Mouse (Mus musculus) liver, embryonic 11.5 days (tissue): ENCODE measurements at regions not wholly inside any gene's neighbourhood (a gene's known extent, or its start where the extent isn't known, plus 50 kb on each side); places are given as distances from the start of the nearest gene placed in this dataset.

Source experiments
- ATAC-seq: fragments of 200-750 bp; cut with Nextera tagmentation; replicated peaks from 2 replicates; pipeline ENCODE4 v1.8.0; 2017; ENCODE audit warnings: moderate number of reproducible peaks, mild to moderate bottlenecking, moderate TSS enrichment, moderate library complexity; ENCODE audit not compliant: low FRiP score
- DNase-seq: peaks from one replicate; pipeline ENCODE4 v3.0.0-alpha.2; 2017; ENCODE audit warnings: low spot score
- H3K27ac ChIP-seq: fragments of 300-500 bp; sonication (generic); 2 replicates; pipeline ENCODE4 v1.5.1; 2014; ENCODE audit warnings: mild to moderate bottlenecking, low read depth, low read length, control low read depth
- H3K27me3 ChIP-seq: fragments of 300-500 bp; sonication (generic); replicated peaks from 2 replicates; pipeline ENCODE4 v1.6.1; 2014; ENCODE audit warnings: low read length, mixed read lengths; ENCODE audit not compliant: control insufficient read depth, insufficient read depth
- H3K36me3 ChIP-seq: fragments of 300-500 bp; sonication (generic); 2 replicates; pipeline ENCODE4 v1.6.1; 2014; ENCODE audit warnings: mild to moderate bottlenecking, low read length, moderate library complexity, mixed read lengths; ENCODE audit not compliant: control insufficient read depth, insufficient read depth
- H3K4me1 ChIP-seq: fragments of 300-500 bp; sonication (generic); replicated peaks from 2 replicates; pipeline ENCODE4 v1.6.1; 2014; ENCODE audit warnings: low read length, mixed read lengths; ENCODE audit not compliant: control insufficient read depth, insufficient read depth
- H3K4me2 ChIP-seq: fragments of 300-500 bp; sonication (generic); 2 replicates; pipeline ENCODE4 v1.6.1; 2014; ENCODE audit warnings: mild to moderate bottlenecking, control low read depth, moderate library complexity
- H3K4me3 ChIP-seq: fragments of 300-500 bp; sonication (generic); 2 replicates; pipeline ENCODE4 v1.5.1; 2014; ENCODE audit warnings: low read depth, low read length, control low read depth
- H3K9ac ChIP-seq: fragments of 300-500 bp; sonication (generic); 2 replicates; pipeline ENCODE4 v1.6.1; 2014; ENCODE audit warnings: low read depth, low read length, control low read depth
- H3K9me3 ChIP-seq: fragments of 300-500 bp; sonication (generic); 2 replicates; pipeline ENCODE4 v1.6.1; 2016; ENCODE audit warnings: low read length, inconsistent platforms, mixed read lengths; ENCODE audit not compliant: control insufficient read depth
- WGBS: fragments of 180-500 bp; shearing (Covaris S2); extraction: QIAGEN DNeasy Blood & Tissue Kit; methylation state at CpG from one replicate; pipeline ENCODE4 v1.1.7; 2014; 5-methylcytosine and 5-hydroxymethylcytosine counted together

DNA sequence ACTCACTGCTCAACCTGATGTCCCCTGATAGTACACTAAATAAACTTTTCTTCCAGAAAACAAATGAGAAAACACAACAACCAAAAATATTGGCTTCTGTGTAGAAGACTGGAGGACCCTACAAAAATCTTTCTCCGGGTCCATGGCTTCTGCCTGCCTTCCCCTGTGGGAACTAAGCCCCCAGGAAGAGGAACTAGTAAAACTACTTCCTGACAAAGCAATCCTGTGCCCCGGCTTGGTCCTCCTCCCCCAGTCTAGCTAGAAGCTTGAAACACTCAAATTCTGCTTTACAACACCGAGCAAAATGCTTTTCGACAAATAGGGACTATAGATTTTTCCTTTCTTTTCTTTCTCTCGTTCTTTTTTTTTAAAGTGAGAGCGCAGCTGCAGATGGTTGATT lies 51.3 kb upstream of the Mki67 start:
- Histone ChIP-seq H3K4me1 (no peaks in the 10 kb centered on the region), H3K27me3 (no peaks in the 10 kb centered on the region), H3K9ac (no peak overlapping the region), H3K36me3 (no peaks in the 10 kb centered on the region), H3K9me3 (no peaks in the 10 kb centered on the region), H3K4me2 (no peak overlapping the region), H3K4me3 (no peak overlapping the region), H3K27ac (no peak overlapping the region)
- DNase-seq (no peak), ATAC-seq (no peak)
- 62% methylated on average over 6 of the region's 6 CpGs for WGBS

DNA sequence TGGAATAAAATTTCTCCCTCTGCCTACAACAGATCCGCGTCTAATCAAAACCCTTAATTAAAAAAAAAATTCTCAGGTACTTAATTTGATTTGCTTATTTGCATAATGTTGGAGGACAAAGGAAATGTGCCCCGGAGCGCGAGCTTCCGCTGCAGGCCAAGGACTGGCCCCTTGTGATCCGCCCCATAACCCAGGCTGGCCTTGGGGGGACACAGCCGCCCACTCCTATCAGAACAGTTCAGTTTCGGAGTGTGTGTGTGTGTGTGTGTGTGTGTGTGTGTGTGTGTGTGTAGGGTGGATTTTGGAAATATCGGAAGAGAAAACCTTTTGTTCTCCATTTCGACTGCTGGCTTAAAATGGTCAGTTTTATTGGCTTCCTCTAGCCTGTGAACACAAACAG lies 51.9 kb upstream of the Mki67 start:
- ATAC-seq, result no peak
- H3K4me2 ChIP-seq, result no peak overlapping the region
- 90% methylated on average over 11 of the region's 11 CpGs for WGBS

DNA sequence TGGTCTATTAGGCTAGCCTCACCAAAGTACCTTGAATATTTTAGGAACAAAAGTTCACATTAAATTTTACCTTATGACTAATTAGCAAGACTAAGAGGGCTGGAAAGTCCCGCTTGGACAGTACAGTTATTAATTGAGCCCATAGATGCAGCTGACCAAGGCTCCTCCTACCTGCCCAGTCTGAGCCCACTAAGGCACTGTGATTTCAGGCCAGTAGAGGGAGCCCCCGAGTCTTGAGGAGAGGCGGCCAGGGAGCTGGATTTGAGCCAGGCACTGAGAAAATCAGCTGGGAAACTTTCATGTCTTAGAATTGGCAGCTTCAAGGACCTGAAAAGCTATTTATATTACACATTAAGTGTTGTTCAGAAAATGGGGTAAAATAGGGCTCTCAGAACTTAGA lies 52.4 kb upstream of the Mki67 start:
- Histone ChIP-seq H3K9ac (no peak overlapping the region), H3K4me2 (no peak overlapping the region), H3K27me3 (no peaks in the 10 kb centered on the region), H3K4me1 (no peaks in the 10 kb centered on the region), H3K27ac (no peak overlapping the region), H3K9me3 (no peaks in the 10 kb centered on the region), H3K36me3 (no peaks in the 10 kb centered on the region), H3K4me3 (no peak overlapping the region)
- DNase-seq (peak; percentile 64), ATAC-seq (no peak; the same call in 1 of the 2 replicates)
- WGBS, result 9% methylated on average over 3 of the region's 3 CpGs

More for the DNA sequence above, 51.9 kb upstream of the Mki67 start:
- Histone ChIP-seq H3K27ac (no peak overlapping the region), H3K4me3 (no peak overlapping the region), H3K36me3 (no peaks in the 10 kb centered on the region), H3K4me1 (no peaks in the 10 kb centered on the region), H3K27me3 (no peaks in the 10 kb centered on the region), H3K9me3 (no peaks in the 10 kb centered on the region), H3K9ac (no peak overlapping the region)
- DNase-seq, result no peak

DNA sequence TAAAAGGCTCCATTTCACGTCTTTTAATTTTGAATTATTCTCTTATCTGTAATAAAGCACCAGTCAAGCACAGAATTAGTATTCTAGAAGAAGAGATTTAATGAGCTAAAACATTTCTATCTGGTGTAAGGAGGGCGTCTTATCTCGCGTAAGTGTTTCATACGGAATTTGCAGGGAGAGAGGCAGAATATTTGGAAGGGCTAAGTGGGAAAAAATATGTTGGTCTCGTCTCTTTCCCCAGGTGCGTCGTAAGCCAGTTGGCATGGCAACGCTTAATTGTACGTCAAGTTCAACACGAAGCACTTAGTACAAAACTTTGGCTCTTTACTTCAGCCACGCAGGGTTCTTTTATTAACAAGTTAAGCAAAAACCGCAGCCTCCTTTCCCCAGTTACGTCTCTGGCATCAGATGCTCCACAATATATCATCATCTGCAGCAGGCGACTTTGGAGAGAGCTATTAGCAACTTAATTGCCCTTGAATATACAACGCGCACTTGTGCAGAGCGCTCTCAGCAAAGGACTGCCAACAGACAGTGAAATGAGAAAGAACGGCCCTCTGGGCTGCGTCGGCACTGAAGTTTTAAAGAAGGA lies 53.0 kb upstream of the Mki67 start:
- Histone ChIP-seq H3K9ac (no peak overlapping the region), H3K27me3 (no peaks in the 10 kb centered on the region), H3K9me3 (no peaks in the 10 kb centered on the region), H3K27ac (no peak overlapping the region), H3K36me3 (no peaks in the 10 kb centered on the region), H3K4me1 (no peaks in the 10 kb centered on the region), H3K4me3 (no peak overlapping the region), H3K4me2 (no peak overlapping the region)
- WGBS, result 74% methylated on average over 21 of the region's 21 CpGs
- DNase-seq (no peak), ATAC-seq (no peak)

DNA sequence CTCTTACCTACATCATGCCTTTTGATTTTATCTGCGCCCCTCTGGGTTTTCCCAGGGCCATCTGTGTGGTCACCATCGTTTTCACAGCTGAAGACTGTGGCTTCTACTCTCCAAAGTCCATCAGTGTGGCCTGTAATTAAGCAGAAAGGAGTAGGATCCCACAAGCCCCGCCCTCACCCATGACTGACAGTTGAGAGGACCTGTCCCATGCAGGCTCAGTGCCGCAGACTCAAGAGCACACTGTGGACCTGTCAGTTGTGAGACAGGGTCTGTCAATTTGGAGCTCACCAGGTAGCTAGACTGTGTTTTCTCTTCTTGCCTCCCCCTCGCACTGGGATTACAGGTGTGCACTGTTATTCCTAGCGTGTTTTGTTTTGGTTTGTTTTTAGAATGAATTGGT lies 53.9 kb upstream of the Mki67 start:
- WGBS, result 57% methylated on average over 6 of the region's 6 CpGs
- H3K9me3 ChIP-seq, result no peaks in the 10 kb centered on the region
- no peaks in the 10 kb centered on the region for H3K27me3 ChIP-seq
- no peak for ATAC-seq
- no peak for DNase-seq
- no peak overlapping the region for H3K9ac ChIP-seq
- no peaks in the 10 kb centered on the region for H3K4me1 ChIP-seq
- no peaks in the 10 kb centered on the region for H3K36me3 ChIP-seq
- H3K27ac ChIP-seq, result no peak overlapping the region
- H3K4me3 ChIP-seq, result no peak overlapping the region
- no peak overlapping the region for H3K4me2 ChIP-seq

DNA sequence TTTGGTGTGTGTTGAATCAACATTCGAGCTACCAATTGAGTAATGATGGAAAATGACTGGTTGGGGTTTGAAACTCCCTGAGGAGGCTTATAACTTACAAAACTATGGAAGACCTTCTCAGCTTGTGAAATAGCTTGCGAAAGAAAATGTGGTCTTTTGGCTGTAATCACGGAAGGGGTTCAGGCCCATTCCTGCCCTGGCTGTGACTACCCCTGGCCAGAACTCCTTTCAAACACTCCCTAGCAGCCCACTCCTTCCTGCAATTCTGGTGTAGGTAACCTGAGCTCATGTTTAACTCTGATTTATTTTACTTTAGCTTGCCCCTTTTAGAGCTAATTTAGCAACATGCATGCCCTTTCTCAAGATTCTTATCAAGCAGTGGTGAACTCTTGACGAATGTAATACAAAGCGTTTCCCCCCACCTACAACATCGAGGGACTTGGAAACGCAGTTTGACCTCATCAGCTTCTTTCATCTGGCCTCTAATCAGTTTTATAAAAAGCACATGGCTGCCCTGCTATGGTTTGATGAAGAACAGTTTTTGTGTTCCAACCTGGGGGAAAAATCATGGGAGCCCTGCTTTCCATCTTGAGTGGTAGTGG lies 59.8 kb upstream of the Mki67 start:
- Histone ChIP-seq H3K4me2 (no peak overlapping the region), H3K4me3 (no peak overlapping the region), H3K27me3 (no peaks in the 10 kb centered on the region), H3K4me1 (no peaks in the 10 kb centered on the region), H3K36me3 (no peaks in the 10 kb centered on the region), H3K9me3 (no peaks in the 10 kb centered on the region), H3K9ac (no peak overlapping the region), H3K27ac (no peak overlapping the region)
- no peak for ATAC-seq
- 68% methylated on average over 7 of the region's 7 CpGs for WGBS
- DNase-seq, result no peak

DNA sequence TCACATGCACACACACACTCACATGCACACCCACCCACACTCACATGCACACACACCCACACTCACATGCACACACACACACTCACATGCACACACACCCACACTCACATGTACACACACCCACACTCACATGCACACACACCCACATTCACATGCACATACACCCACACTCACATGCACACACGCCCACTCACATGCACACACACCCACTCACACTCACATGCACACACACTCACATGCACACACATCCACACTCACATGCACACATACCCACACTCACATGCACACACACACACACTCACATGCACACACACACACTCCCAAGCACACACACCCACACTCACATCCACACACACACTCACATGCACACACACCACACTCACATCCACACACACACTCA lies 74.0 kb upstream of the Mki67 start:
- no peak overlapping the region for H3K4me3 ChIP-seq
- no peaks in the 10 kb centered on the region for H3K4me1 ChIP-seq
- no peak overlapping the region for H3K9ac ChIP-seq
- no peak for ATAC-seq
- H3K36me3 ChIP-seq, result no peaks in the 10 kb centered on the region
- H3K27me3 ChIP-seq, result no peaks in the 10 kb centered on the region
- no peak overlapping the region for H3K4me2 ChIP-seq
- 70% methylated on average over 1 of the region's 1 CpGs for WGBS
- no peak overlapping the region for H3K27ac ChIP-seq
- no peak for DNase-seq
- no peaks in the 10 kb centered on the region for H3K9me3 ChIP-seq

DNA sequence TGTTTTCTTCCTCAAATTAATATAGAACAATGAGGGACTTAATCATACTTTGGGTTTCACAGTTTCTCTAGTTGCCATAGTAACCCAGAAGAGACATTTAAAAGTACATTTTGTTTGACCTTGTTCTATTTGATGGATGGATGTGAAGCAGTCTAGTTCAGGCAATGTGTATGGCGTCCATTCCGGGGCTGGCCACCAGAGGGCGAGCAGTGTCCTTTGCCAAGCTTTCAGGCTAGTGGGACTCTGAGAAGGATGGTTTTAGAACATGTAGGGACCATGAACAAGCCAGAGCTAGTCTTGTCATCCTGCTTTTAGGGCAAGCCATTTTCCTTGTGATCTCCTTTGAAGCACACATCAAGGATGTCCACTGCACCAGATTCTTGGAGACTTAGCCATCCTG lies 74.8 kb upstream of the Mki67 start:
- H3K27me3 ChIP-seq, result no peaks in the 10 kb centered on the region
- ATAC-seq (peak; percentile 51), DNase-seq (peak; percentile 52)
- no peaks in the 10 kb centered on the region for H3K9me3 ChIP-seq
- 2% methylated on average over 3 of the region's 3 CpGs for WGBS
- H3K4me2 ChIP-seq, result no peak overlapping the region
- H3K4me1 ChIP-seq, result no peaks in the 10 kb centered on the region
- no peak overlapping the region for H3K4me3 ChIP-seq
- no peak overlapping the region for H3K9ac ChIP-seq
- H3K36me3 ChIP-seq, result no peaks in the 10 kb centered on the region
- H3K27ac ChIP-seq, result no peak overlapping the region

DNA sequence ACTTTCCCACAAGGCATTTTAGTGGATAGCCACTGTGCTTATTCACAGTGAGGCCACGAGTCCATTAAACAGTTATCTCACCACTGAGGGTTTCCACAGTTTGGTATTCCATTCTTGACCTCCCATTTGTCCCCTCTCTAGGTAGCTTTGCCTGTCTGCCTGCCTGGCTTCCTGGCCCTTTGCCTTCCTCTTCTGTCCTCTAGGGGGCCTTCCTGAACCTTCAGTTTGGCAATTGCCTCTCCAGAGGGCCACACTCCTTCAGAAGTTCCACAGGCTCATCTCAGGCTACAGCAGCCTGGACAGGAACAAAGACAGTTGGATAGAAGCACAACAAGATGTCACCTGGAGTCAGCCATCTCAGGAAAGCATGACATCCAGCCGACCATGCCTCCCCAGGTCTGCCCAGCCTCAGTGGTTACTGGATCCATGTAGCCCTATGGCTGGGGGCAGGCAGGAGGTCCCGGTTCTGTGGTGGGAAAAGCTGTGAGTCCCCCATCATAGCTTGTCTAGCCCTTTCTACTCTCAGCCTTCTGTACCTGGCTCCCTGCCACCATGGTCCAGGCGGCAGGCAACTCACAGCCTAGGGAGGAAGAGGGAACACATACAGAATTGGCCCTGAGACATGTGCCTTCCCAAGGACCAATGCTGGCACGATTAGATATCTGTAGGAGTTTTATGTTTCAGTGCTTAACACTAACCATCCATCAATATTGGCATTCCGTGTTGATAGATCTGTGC lies 76.0 kb upstream of the Mki67 start:
- H3K4me2 ChIP-seq, result no peak overlapping the region
- ATAC-seq, result no peak
- H3K4me3 ChIP-seq, result no peak overlapping the region
- no peak for DNase-seq
- H3K27ac ChIP-seq, result no peak overlapping the region
- H3K36me3 ChIP-seq, result no peaks in the 10 kb centered on the region
- 69% methylated on average over 6 of the region's 6 CpGs for WGBS
- no peaks in the 10 kb centered on the region for H3K4me1 ChIP-seq
- H3K9ac ChIP-seq, result no peak overlapping the region
- H3K9me3 ChIP-seq, result no peaks in the 10 kb centered on the region
- H3K27me3 ChIP-seq, result no peaks in the 10 kb centered on the region
